Mouse (Mus musculus) adrenal gland, postnatal 25 days (tissue): ENCODE measurements at regions not wholly inside any gene's neighbourhood (a gene's known extent, or its start where the extent isn't known, plus 50 kb on each side); places are given as distances from the start of the nearest gene placed in this dataset.
A peak's percentile ranks its signal among the peaks of the same experiment; 100 is the strongest.

Experiments
- DNase-seq: peaks from one replicate; pipeline ENCODE4 v3.0.0; 2021; ENCODE audit warnings: mixed read lengths

- peak; percentile 11 for DNase-seq
These were observed 109.2 kb upstream of the S1pr3 start for GRCm38 (mm10) chr13:51299047-51299760.

GRCm38 (mm10) chr13:51301476-51301875 lies 107.0 kb upstream of the S1pr3 start:
- DNase-seq, result no peak

DNA sequence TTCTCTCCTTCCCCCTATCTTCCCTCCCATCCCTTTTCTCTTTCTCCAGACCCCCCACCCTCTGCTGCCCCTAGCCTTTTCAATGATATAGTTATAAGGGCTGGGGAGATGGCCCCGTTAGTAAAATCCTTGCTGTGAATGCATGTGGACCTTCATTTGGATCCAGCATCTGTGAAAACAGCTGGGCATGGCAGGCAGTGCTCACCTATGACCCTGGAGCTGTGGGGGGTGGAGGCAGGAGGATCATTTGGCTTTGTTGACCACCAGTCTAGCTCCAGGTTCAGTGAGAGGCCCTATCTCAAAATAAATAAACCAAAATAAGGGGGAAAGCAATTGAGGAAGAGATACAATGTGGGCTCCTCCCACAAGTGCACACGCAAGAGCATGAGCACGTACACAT lies 105.3 kb upstream of the S1pr3 start:
- DNase-seq, result no peak

- DNase-seq, result no peak
These were observed 103.8 kb upstream of the S1pr3 start for GRCm38 (mm10) chr13:51304631-51305030.

DNA sequence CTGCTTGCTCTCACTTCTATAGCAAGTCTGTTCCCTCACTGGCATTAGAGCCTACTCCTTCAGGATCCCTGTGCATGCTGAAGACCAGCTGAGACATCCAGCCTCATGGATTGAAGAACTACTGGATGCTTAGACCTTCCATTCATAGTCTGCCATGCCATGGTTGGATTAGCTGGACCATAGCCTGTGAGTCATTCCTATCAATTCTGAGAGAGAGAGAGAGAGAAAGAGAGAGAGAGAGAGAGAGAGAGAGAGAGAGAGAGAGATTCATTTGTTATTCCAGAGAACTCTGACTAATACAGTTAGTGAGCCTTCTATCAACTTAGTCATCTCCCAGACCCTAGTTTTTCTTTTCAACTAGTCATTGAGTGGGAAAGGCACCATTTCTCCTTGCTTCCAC lies 99.0 kb upstream of the S1pr3 start:
- DNase-seq, result no peak

DNA sequence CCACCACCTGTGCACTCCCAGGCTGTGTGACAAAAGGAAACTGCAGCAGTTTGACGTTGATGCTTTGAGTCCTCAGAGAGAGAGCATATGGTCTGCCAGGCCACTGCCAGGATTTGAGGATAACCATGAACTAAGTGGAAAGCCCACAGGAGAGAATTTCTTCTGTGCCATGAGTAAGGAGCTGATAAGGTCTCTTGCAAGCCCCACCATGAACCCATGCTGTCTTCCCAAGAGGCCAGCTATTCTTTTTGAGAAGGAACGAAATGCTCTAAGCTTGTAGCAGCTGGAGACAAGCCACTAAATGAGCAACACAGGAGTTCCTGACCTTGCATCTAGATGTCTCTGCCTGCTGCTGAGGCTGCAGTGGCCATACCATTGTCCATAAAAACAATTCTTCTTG lies 98.4 kb upstream of the S1pr3 start:
- DNase-seq, result no peak

DNA sequence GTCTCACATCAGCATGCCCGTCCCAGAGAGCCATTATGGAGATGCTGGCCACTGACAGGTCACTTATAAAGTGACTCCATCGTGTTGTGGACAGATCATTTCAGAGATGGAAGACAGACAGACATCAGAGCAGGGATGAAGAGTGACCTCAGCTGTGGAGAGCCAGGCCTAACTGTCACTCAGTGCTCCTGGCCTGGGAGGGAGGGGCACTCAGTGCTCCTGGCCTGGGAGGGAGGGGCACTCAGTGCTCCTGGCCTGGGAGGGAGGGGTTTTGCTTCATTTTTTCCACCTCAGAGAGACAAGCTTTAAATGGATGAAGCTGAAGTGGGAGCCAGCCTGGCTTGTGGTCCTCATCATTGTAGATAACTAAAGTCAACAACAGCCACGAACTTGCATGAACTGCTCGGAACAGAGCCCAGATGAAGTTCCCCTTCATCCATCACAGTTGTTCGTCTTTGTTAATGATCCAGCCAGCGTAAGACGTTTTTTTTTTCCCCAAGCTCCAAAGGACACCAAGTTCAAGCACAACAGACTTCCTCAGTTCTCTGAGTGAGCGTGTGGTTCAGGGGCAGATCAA lies 96.7 kb upstream of the S1pr3 start:
- no peak for DNase-seq

- no peak for DNase-seq
These were observed 95.1 kb upstream of the S1pr3 start for GRCm38 (mm10) chr13:51313129-51313850.

DNA sequence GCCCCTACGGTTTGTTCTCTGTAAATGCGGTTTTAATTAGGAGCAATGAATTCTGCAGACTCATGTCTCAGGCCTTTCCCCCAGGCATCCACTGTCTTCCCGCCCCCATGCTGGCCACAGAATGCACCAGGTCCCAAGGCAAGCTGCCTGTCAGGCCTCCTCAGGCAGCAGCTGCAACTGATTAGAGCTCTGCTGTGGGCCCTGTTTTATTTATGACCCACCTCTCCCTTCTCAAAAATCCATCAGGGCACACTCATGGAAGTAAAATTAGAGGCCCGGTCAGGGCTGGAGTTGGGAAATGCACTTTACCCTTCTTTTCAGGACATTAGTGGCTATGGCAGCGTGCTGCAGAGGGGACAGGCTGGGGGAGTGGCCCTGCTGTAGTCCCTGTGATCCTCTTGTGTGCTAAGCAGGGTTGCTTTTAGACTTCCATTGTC lies 93.9 kb upstream of the S1pr3 start:
- peak; percentile 22 for DNase-seq

DNA sequence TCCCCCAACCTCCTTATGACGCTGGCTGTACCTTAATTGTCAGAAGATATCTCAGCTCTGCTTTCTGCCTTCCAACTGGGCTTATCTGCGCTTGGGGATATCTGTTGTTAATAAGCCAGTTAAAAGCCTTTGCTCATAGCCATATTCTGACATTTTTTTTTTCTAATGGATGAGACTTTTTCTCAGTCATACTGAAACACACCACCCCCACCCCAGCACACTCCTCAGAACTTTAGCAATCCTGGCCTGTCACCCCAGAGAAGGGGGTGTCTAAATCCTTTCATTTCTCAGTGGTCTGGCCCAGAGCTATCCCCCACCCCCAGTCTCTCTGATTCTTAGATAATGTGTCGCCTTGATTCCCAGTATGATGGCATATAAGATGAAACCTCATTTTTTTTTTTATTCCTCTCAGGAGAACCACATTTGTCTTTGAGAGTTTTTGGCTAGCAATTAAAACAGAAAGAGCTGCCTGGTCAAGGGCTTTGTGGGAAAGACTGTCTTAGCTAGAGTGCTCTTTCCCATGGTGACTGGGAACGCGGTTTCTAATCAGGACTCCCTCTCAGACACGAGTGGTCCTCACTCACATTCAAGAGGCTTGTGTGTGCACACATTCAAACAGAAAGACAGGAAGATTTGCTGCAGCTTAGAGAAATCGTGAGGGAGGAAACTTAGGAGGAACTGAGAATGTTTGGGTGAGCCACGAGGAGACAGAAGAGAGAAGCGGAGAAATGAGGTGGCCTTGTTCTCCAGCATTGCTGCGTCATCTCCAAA lies 93.2 kb upstream of the S1pr3 start:
- no peak for DNase-seq

- no peak for DNase-seq
These were observed 92.7 kb upstream of the S1pr3 start for GRCm38 (mm10) chr13:51315779-51316041.

DNA sequence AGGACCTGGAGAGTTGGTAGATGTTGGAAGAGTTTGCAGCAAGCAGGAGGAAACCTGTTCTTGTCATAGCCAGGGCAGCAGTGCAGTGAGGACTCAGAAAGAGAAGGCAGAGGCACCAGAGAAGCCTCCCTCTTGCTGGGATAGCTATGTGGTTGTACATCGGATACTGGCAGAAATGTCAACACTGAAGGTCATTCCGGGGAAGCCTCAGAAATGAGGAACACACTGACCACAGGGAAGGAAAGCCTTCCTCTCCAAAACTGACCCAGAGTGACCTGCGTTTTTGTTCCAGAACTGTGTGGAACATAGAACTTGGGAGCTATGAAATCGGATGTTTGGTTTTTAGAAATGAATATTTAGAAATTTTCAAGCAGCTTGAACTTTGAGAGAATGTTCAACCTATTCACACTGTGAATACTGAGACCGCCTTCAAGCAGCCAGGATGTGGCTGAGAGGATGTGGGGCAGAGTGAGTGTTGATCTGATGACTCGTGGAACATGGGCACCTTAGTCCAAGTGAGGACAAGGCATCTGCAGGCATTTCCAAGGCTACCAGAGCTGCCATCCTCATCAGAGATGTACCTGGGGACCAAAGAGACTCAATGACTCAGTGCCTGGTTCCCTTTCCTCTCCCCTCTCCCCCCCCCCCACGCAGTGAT lies 85.3 kb upstream of the S1pr3 start:
- DNase-seq, result no peak

DNA sequence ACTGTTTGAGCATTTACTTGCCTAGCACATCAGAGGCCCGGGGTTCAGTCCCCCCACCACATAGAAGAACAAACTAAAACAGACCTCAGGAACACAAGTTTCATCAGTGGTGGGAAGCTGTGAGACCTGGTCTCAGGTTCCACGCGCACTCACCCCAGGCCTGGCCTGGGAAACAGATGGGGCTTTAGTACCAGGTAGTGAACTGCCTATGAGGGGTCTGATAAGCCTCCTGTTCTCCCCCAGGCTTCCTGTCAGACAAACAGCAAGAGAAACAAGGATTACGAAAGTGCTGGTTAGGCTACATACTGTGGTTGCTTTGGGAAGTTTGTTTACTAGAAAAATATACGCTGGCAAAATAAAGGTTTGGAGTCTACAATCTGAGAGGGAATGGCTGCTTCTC lies 83.7 kb upstream of the S1pr3 start:
- DNase-seq, result no peak

- no peak for DNase-seq
These were observed 83.1 kb upstream of the S1pr3 start for GRCm38 (mm10) chr13:51325298-51325697.

DNA sequence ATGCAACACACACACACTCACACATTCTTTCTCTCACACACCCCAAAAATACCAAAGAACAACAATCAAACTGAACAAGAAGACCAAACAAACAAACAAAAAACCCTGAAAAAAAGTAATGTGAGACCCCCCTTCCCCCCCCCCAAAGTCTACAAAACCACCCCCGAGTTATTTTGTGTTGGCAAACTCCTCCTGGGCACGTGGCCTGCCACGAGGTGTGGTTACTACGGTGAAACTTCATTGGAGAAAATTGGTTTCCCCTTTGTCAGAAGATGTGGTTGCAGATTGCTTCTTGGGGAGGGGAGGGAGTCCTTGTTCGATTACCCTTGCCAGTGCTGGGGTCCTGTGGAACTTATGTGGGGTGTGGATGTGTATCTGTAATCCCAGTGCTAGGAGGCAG lies 82.3 kb upstream of the S1pr3 start:
- DNase-seq, result no peak

DNA sequence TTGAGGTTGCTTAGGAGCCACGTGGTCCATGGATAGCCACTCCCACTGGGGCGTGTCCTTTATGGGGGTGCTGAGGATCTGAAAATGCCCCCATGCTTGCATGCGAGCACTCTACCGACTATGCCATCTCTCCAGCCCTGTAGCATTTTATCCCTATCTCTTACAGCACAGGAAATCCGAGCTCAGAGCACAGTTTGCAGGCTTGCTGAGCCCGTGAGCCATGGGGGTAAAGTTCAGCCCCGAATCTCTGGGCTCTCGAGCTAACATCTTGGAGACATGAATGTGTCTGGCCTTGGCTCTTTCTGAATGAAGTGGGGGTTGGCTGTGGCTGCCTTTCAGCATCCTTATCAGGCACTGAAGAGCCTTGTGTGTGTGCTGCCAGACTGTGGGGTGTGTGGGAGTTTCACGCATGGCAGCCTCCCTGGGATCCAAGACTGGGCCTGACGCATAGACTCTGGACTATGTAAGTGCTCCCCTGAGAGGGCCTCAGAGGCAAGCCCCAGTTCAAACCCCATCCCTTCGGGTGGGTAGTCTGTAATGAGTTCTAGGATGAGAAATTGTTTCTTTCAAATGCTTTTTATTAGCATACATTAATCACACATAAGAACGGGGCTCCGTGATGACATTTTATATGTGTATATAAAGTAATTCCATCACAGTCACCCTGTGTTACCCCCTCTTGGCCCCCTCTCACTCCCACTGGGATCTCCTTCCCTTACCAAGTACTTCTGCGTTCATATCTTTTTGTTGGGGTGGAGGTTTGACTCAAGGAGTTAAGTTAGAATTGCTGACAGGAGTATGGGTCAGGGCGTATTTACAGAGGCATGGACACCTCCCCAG lies 80.1 kb upstream of the S1pr3 start:
- DNase-seq, result no peak

DNA sequence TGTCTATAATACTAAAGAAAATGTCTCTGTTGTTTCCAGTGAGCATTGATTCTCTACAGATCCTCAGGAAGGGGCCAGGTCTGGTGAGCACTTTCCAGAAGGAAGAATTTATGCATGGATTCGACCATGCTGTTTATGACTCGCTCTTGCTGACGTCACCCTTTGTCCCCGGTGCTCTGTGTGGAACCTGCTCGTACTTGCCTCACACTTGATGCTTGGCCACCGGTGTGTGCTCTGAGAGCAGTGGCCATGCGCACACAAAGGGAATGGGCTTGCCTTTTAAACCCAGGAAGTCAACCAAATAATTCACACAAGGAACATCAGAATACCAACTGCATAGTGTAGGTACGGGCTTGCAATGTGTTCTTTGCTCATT lies 79.5 kb upstream of the S1pr3 start:
- DNase-seq, result no peak

DNA sequence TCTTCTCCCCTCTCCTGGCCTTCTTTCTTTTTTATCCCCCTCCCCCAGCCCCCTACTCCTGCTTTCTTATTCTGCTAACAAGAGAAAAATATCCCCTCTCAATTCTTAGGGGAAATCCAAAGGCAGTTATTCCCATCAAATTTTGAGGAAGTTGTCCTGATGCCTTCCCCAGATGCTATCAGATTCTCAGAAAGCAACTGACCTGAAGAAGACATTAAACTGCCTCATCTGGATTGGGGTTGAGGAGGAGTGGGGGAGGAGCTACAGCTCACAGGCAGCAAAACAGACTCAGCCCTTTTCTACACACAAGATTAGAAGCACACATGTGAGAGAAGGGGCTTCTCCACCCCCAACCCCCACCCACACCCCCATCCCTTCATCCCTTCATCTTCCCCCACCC lies 78.7 kb upstream of the S1pr3 start:
- DNase-seq, result no peak

DNA sequence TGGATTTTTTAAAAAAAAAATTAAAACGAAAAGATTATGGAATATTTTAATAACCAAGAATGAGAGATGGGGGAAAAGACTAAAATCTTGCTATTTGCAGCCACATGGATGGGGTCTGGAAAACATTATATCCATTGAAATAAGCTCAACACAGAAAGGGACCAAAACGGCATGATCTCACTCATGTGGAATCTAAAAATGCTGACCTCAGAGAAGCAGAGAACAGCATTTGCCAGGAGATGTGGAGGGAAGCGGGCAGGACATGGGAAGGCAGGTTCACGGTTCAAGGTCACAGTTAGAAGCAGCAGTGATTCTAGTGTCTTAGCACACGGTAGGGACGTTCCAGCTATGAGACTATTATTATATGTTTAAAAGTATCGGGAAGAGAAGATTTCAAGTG lies 76.2 kb upstream of the S1pr3 start:
- no peak for DNase-seq

- DNase-seq, result no peak
These were observed 75.0 kb upstream of the S1pr3 start for GRCm38 (mm10) chr13:51333481-51333880.

DNA sequence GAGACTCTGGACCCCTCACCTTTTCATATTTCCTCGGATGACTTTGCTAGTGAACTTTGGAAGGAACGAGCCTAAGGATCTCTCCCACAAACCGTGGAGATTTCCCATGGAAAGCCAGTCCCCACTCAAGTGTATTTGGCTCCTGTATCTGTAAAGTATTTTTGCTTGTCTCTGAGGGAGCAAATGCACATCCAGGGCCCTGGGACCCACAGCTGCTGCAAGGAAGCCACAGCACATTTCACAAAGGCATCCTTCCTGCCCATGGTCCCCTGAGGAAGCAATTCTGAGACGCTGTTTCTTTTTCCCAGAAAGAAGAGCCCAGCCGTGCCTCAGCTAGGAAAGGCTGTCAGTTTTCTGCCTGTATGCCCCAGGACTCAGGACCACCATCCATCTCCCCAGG lies 71.7 kb upstream of the S1pr3 start:
- no peak for DNase-seq

DNA sequence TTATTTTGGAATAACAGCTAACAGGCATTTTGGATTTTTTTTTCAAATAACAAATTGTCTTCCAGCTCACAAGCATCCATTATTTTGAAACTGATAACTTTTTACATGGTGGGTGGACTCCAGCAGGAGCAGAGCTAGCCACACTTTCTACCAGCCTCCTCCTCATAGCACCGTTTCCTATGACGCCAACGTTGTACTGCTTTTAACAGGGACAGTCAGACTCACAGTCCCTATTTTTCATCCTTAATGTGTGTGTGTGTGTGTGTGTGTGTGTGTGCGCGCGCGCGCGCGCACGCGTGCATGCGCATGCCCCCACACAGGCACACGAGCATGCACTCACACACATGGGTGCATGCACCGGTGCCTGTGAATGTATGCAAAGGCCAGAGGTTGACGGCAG lies 70.5 kb upstream of the S1pr3 start:
- no peak for DNase-seq
